Mouse (Mus musculus) WW6 (cell line): ENCODE measurements around the gene Zfp57.
A peak's percentile ranks its signal among the peaks of the same experiment; 100 is the strongest.
"Not testable (repeated sequence)": the region's sequence is repeated elsewhere in the genome, so short reads cannot be mapped to it uniquely, and the experiment has no call there.

ENCODE experiments used
- DNase-seq: peaks from one replicate; pipeline ENCODE4 v3.0.0-alpha.2; 2013; ENCODE audit warnings: low read depth, low spot score

Zfp57 gene

GRCm38 (mm10) chr17:37000863-37001262 lies at the start of gene Zfp57:
Gene Zfp57 (plus strand): TSS chr17:37001163.
- DNase-seq, result no peak

GRCm38 (mm10) chr17:36952631-36953030 lies 48.3 kb upstream of the Zfp57 start:
- DNase-seq, result no peak

- no peak for DNase-seq
These were observed 47.9 kb upstream of the Zfp57 start for GRCm38 (mm10) chr17:36953062-36953461.

- DNase-seq, result peak; percentile 98
These were observed 42.8 kb upstream of the Zfp57 start, which contains the start of the genes Znrd1 and Znrd1as for GRCm38 (mm10) chr17:36957999-36958743. Gene Znrd1 (minus strand): TSS chr17:36958559. Gene Znrd1as (plus strand): TSS chr17:36958592.

- no peak for DNase-seq
These were observed 42.1 kb upstream of the Zfp57 start for GRCm38 (mm10) chr17:36958884-36959283.

GRCm38 (mm10) chr17:36961125-36961524 lies 39.8 kb upstream of the Zfp57 start:
- DNase-seq, result no peak

GRCm38 (mm10) chr17:36966875-36967274 lies 34.1 kb upstream of the Zfp57 start:
- DNase-seq, result no peak

- DNase-seq, result no peak
These were observed 30.6 kb upstream of the Zfp57 start for GRCm38 (mm10) chr17:36970316-36970890.

GRCm38 (mm10) chr17:36971172-36971850 lies 29.7 kb upstream of the Zfp57 start:
- DNase-seq, result no peak

- DNase-seq, result no peak
These were observed 28.2 kb upstream of the Zfp57 start for GRCm38 (mm10) chr17:36972791-36973190.

- no peak for DNase-seq
These were observed 27.6 kb upstream of the Zfp57 start for GRCm38 (mm10) chr17:36973271-36973787.

GRCm38 (mm10) chr17:36981221-36981813 lies 19.6 kb upstream of the Zfp57 start, which contains the start of gene 2410137M14Rik:
Gene 2410137M14Rik (minus strand): TSS chr17:36981237.
- no peak for DNase-seq

GRCm38 (mm10) chr17:36981845-36982244 lies 19.1 kb upstream of the Zfp57 start:
- DNase-seq, result no peak

- no peak for DNase-seq
These were observed 18.5 kb upstream of the Zfp57 start for GRCm38 (mm10) chr17:36982253-36983155.

- no peak for DNase-seq
These were observed 12.5 kb upstream of the Zfp57 start for GRCm38 (mm10) chr17:36988475-36988874.

GRCm38 (mm10) chr17:36989437-36989836 lies 11.5 kb upstream of the Zfp57 start, which contains the start of gene H2-M5:
Gene H2-M5 (minus strand): TSS chr17:36989537.
- DNase-seq, result no peak

GRCm38 (mm10) chr17:36990630-36991029 lies 10.3 kb upstream of the Zfp57 start:
- not testable (repeated sequence) for DNase-seq

- DNase-seq, result no peak
These were observed 8.4 kb upstream of the Zfp57 start for GRCm38 (mm10) chr17:36992336-36993104.

- no peak for DNase-seq
These were observed 7.1 kb upstream of the Zfp57 start for GRCm38 (mm10) chr17:36993770-36994325.

GRCm38 (mm10) chr17:36994528-36994927 lies 6.4 kb upstream of the Zfp57 start:
- no peak for DNase-seq
